ENCODE assay signal across 12 mouse cellular contexts in genomic region chr11:85626846-85627245, GRCm38 (mm10).
DNase-seq lines count a peak whose midpoint lies in the region; ATAC-seq and TF ChIP-seq lines count a peak whose summit lies in the region.
"Had no signal": no experiment of that assay in that cellular context is flagged by ENCODE, and none has a peak within 500 bp of the region (broad histone marks: within the 10 kb centered on the region; RNA-seq: fewer than 3 reads in every experiment).

No protein-coding gene starts in this region.

- no peak for TF ChIP-seq EP300 in heart, postnatal 0 days (IDR thresholded peaks at IDR 0.05; ENCODE audit: low read depth)

- no peak overlapping the region for H3K27ac ChIP-seq in heart, postnatal 0 days (ENCODE audit: low read depth)
- H3K27ac ChIP-seq: stomach, embryonic 15.5 days had no signal

- H3K9ac ChIP-seq in heart, postnatal 0 days (replicated peaks; ENCODE audit: low read depth, low read length), result no peak overlapping the region
- H3K9ac ChIP-seq: kidney, embryonic 15.5 days; stomach, embryonic 15.5 days had no signal

- peaks cover 9% of the 10 kb centered on the region; the same call in 1 of the 2 replicates for H3K4me1 ChIP-seq in heart, postnatal 0 days (ENCODE audit: control insufficient read depth, insufficient read depth)
- H3K4me1 ChIP-seq in lung, adult 2 months (ENCODE audit: control insufficient read depth, insufficient read depth, low read length), result peaks cover 2% of the 10 kb centered on the region

- peak; percentile 12; the same call in 1 of the 2 replicates for TF ChIP-seq CTCF in heart, postnatal 0 days (IDR thresholded peaks at IDR 0.05; ENCODE audit: low read depth)
- TF ChIP-seq CTCF in lung, adult 2 months (IDR thresholded peaks at IDR 0.05; ENCODE audit: insufficient read depth, low read length), result no peak

- no peak overlapping the region for H3K4me3 ChIP-seq in heart, postnatal 0 days (ENCODE audit: low read depth, low read length)
- H3K4me3 ChIP-seq in lung, adult 2 months (replicated peaks; ENCODE audit: extremely low read depth, low read depth, low read length), result no peak overlapping the region
- H3K4me3 ChIP-seq: kidney, embryonic 15.5 days; stomach, embryonic 15.5 days had no signal

- no peaks in the 10 kb centered on the region for H3K9me3 ChIP-seq in heart, postnatal 0 days (replicated peaks; ENCODE audit: control insufficient read depth, low read length)
- H3K9me3 ChIP-seq: kidney, embryonic 15.5 days; stomach, embryonic 15.5 days had no signal

- DNase-seq in heart, postnatal 0 days (ENCODE audit: low spot score), result no peak
- no peak for DNase-seq in heart, adult 9 months (ENCODE audit: low spot score in 2 of 2)
- peak; percentile 46 for DNase-seq in lung, postnatal 36 days
- no peak for DNase-seq in lung, adult 2 months
- DNase-seq in brain, adult 2 months (ENCODE audit: low read depth, low spot score), result peak; percentile 27
- DNase-seq in ovary, postnatal 36 days (ENCODE audit: low spot score), result no peak
- no peak for DNase-seq in spleen, postnatal 36 days (ENCODE audit: low spot score in 2 of 2)
- DNase-seq: adrenal gland, adult 2 months; cerebellum, adult 8-10 months had no signal

- H3K36me3 ChIP-seq in heart, postnatal 0 days (replicated peaks; ENCODE audit: control insufficient read depth, insufficient read depth, low read length), result no peaks in the 10 kb centered on the region
- H3K36me3 ChIP-seq: kidney, embryonic 15.5 days; stomach, embryonic 15.5 days had no signal

- H3K4me2 ChIP-seq in heart, postnatal 0 days (ENCODE audit: low read depth, low read length), result no peak overlapping the region
- H3K4me2 ChIP-seq: kidney, embryonic 15.5 days; stomach, embryonic 15.5 days had no signal

- 94% methylated on average over 2 of the region's 2 CpGs for WGBS in heart, postnatal 0 days
- WGBS in lung, adult 2 months, result 64% methylated on average over 2 of the region's 2 CpGs

- no peak for TF ChIP-seq POLR2A in lung, adult 2 months (IDR thresholded peaks at IDR 0.05; ENCODE audit: borderline replicate concordance, extremely low read depth, low read depth, low read length)

- H3K27me3 ChIP-seq in heart, postnatal 0 days (ENCODE audit: control insufficient read depth, insufficient read depth, low read length), result no peaks in the 10 kb centered on the region
- H3K27me3 ChIP-seq: kidney, embryonic 15.5 days; stomach, embryonic 15.5 days had no signal

- no peak for ATAC-seq in heart, postnatal 0 days (ENCODE audit: insufficient read depth, low read depth)
- 0 out of 2 replicates have a peak, but pooled peaks have one; percentile 54 for ATAC-seq in megakaryocyte progenitor cell, adult 5-6 weeks (replicated peaks; ENCODE audit: poor library complexity)

Comparison
In these comparisons a context has a peak if more than half of its experiments do, and no peak if none do; other contexts are left out.
1. DNase-seq: peak in lung, postnatal 36 days (single experiment) and brain, adult 2 months (single experiment); none in heart, postnatal 0 days (single experiment), heart, adult 9 months (0 of 2), lung, adult 2 months (single experiment), ovary, postnatal 36 days (single experiment) and spleen, postnatal 36 days (0 of 2).